Comparison of ENCODE assay signal across 9 mouse cellular contexts in the genomic region with DNA sequence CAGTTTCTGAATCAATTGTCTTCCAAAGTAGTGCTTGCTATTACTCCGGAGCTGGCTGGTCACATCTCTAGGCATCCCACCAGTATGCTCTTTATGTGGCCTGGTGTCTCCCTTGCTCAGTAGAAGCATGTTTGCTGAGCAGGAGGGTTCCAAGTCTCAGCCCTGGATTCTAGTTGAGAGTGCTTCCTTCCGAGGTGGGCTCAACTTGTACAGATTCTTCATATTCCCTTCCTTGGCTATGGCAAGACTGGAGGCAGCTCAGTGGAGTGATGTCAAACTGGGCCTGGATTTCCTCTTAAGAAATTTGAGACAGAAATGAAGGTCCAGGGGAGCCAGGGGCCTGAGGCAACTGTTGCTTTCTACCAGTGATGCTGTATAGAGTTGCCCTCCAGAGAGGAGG.
"Had no signal": no experiment of that assay in that cellular context is flagged by ENCODE, and none has a peak within 500 bp of the region (broad histone marks: within the 10 kb centered on the region; RNA-seq: fewer than 3 reads in every experiment).

No protein-coding gene starts in this region.

- H3K9me3 ChIP-seq: neural tube, embryonic 13.5 days; neural tube, embryonic 15.5 days; stomach, embryonic 15.5 days had no signal

- H3K4me1 ChIP-seq: neural tube, embryonic 13.5 days; neural tube, embryonic 15.5 days had no signal

- H3K4me3 ChIP-seq: neural tube, embryonic 13.5 days; neural tube, embryonic 15.5 days; stomach, embryonic 15.5 days had no signal

- H3K27ac ChIP-seq: neural tube, embryonic 13.5 days; neural tube, embryonic 15.5 days; stomach, embryonic 15.5 days; stomach, postnatal 0 days had no signal

- H3K27me3 ChIP-seq: neural tube, embryonic 13.5 days; neural tube, embryonic 15.5 days; stomach, embryonic 15.5 days had no signal

- DNase-seq: retina, postnatal 1 day; right cerebral cortex, adult 18-20 months; right cerebral cortex, postnatal 14 days; right cerebral cortex, postnatal 25 days; right cerebral cortex, postnatal 4 days had no signal

- H3K36me3 ChIP-seq: neural tube, embryonic 13.5 days; neural tube, embryonic 15.5 days; stomach, embryonic 15.5 days had no signal
